ENCODE assay signal across 8 mouse cellular contexts in the genomic region with DNA sequence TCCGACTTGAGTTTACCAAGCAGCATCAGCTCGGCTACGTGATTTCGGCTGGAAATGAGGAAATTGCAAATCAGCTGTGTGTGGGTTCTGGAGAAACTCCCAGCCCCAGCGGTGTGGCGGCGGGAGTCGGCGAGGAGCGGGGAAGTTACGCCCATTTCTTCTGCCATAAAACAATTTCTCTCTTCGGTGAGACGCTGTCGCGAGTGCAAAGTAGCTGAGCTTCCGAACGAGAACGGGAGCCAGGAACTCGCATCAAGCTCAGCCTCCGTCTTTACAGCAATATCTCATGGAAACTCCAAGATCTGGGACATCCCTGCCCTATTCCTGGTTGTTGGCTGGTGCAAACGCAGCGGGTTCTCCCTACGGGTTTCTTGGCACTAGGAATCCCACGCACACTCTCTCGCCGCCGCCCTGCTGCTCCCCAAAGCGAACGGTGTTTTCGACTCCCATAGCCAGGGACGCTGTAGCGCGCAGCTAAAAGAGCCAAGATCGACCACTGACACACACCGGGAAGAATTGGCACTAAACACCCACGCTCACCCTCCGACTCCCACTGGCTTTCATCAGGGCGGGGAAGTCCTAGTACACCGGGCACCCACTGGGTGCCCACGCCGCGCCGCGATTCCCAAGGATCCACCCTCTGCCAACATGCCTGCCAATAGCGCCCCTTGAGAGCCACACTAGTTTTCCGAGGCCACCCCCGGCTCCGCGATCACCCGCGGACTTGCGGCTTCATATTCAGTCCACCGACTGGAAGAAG. TPM values are rescaled to one million over a fixed set of nuclear protein-coding genes. Genes with fewer than 3 reads are reported as not detected.
DNase-seq lines count a peak whose midpoint lies in the region; ATAC-seq lines count a peak whose summit lies in the region.

No protein-coding gene starts in this region.

- no peaks in the 10 kb centered on the region for H3K9me3 ChIP-seq in forebrain, embryonic 15.5 days
- no peaks in the 10 kb centered on the region for H3K9me3 ChIP-seq in midbrain, embryonic 12.5 days
- no peaks in the 10 kb centered on the region for H3K9me3 ChIP-seq in stomach, embryonic 14.5 days (ENCODE audit: control insufficient read depth, low read depth, low read length)

- peak overlapping the region; percentile 94 for H3K4me2 ChIP-seq in forebrain, embryonic 15.5 days (replicated peaks)
- peak overlapping the region; percentile 99 for H3K4me2 ChIP-seq in midbrain, embryonic 12.5 days (replicated peaks)
- H3K4me2 ChIP-seq in stomach, embryonic 14.5 days (replicated peaks; ENCODE audit: low read depth, low read length), result peak overlapping the region; percentile 99

- no peaks in the 10 kb centered on the region; the same call in none of the 2 replicates for H3K27me3 ChIP-seq in forebrain, embryonic 15.5 days
- H3K27me3 ChIP-seq in midbrain, embryonic 12.5 days, result peaks cover 16% of the 10 kb centered on the region
- 0 out of 2 replicates have a peak, but pooled peaks cover 8% of the 10 kb centered on the region for H3K27me3 ChIP-seq in stomach, embryonic 14.5 days (ENCODE audit: control insufficient read depth, insufficient read depth, low read length)

- H3K27ac ChIP-seq in forebrain, embryonic 15.5 days (replicated peaks), result peak overlapping the region; percentile 79
- peak overlapping the region; percentile 88 for H3K27ac ChIP-seq in midbrain, embryonic 12.5 days (replicated peaks)
- H3K27ac ChIP-seq in stomach, embryonic 14.5 days (ENCODE audit: low read length), result no peak overlapping the region

- peak; percentile 62 for DNase-seq in cerebellum, adult 11 months
- peak; percentile 67 to 76 for DNase-seq in cerebellum, adult 18-20 months
- DNase-seq in induced T-regulatory cell, adult 2 months (ENCODE audit: low read depth), result peak; percentile 47
- DNase-seq in left cerebral cortex, postnatal 14 days (ENCODE audit: low spot score in 2 of 2), result peak; percentile 59 to 77

- no peak for ATAC-seq in cerebellum, adult (ENCODE audit: insufficient number of reproducible peaks, low FRiP score, low TSS enrichment)
- peak; percentile 23 for ATAC-seq in forebrain, embryonic 15.5 days (replicated peaks)
- ATAC-seq in midbrain, embryonic 12.5 days (ENCODE audit: low FRiP score, low read depth), result no peak
- ATAC-seq in stomach, embryonic 14.5 days (ENCODE audit: insufficient number of reproducible peaks, insufficient read depth, low FRiP score, low read depth), result no peak

- under 1% methylated on average over 53 of the region's 53 CpGs for WGBS in forebrain, embryonic 15.5 days
- under 1% methylated on average over 53 of the region's 53 CpGs for WGBS in midbrain, embryonic 12.5 days
- under 1% methylated on average over 53 of the region's 53 CpGs for WGBS in stomach, embryonic 14.5 days

- intact Hi-C loops in left cerebral cortex, postnatal 14 days (cut with DNase I), result loop anchor here (5.0 kb wide), 2 partner anchors 74 to 374 kb away; no protein-coding TSS in a partner anchor

- H3K4me1 ChIP-seq in forebrain, embryonic 15.5 days, result peaks cover 29% of the 10 kb centered on the region
- H3K4me1 ChIP-seq in midbrain, embryonic 12.5 days, result peaks cover 25% of the 10 kb centered on the region
- no peaks in the 10 kb centered on the region; the same call in 1 of the 2 replicates for H3K4me1 ChIP-seq in stomach, embryonic 14.5 days (ENCODE audit: control insufficient read depth, insufficient read depth, low read length)

- H3K4me3 ChIP-seq in forebrain, embryonic 15.5 days, result peak overlapping the region; percentile 60
- peak overlapping the region; percentile 75 for H3K4me3 ChIP-seq in midbrain, embryonic 12.5 days
- peak overlapping the region; percentile 51 for H3K4me3 ChIP-seq in stomach, embryonic 14.5 days (ENCODE audit: low read depth, low read length)

- H3K36me3 ChIP-seq in forebrain, embryonic 15.5 days, result no peaks in the 10 kb centered on the region
- H3K36me3 ChIP-seq in midbrain, embryonic 12.5 days, result no peaks in the 10 kb centered on the region
- no peaks in the 10 kb centered on the region for H3K36me3 ChIP-seq in stomach, embryonic 14.5 days (ENCODE audit: control insufficient read depth, insufficient read depth, low read length)

- H3K9ac ChIP-seq in forebrain, embryonic 15.5 days (replicated peaks), result peak overlapping the region; percentile 60
- peak overlapping the region; percentile 77 for H3K9ac ChIP-seq in midbrain, embryonic 12.5 days (replicated peaks)
- H3K9ac ChIP-seq in stomach, embryonic 14.5 days (replicated peaks; ENCODE audit: low read depth, low read length), result peak overlapping the region; percentile 39; the same call in 1 of the 2 replicates

RNA-seq across cellular contexts. Expression of gene Dpf3, which starts 1.4 kb away (rescaled TPM):
- polyA plus RNA-seq in forebrain, embryonic 15.5 days (2015; fragmentation: Nextera tagmentation; extraction: Ambion mirVana), result 9.8 and 11.2 TPM in 2 replicates
- total RNA-seq in left cerebral cortex, postnatal 14 days (2021), result 1 to 10 TPM; 6.7 to 7.5 TPM
- polyA plus RNA-seq in midbrain, embryonic 12.5 days (2016; fragmentation: Nextera tagmentation; extraction: Ambion mirVana), result 17.4 and 19.3 TPM in 2 replicates
- 4.1 and 6.4 TPM in 2 replicates for polyA plus RNA-seq in stomach, embryonic 14.5 days (2014; fragmentation: Nextera tagmentation; extraction: Ambion mirVana)

RNA-seq across cellular contexts. Expression of gene Dcaf4, which starts 34.2 kb away (rescaled TPM):
- 47.6 and 48.4 TPM in 2 replicates for polyA plus RNA-seq in forebrain, embryonic 15.5 days (2015; fragmentation: Nextera tagmentation; extraction: Ambion mirVana)
- total RNA-seq in left cerebral cortex, postnatal 14 days (2021), result 10 to 100 TPM; 25.8 to 28.9 TPM
- 27.4 and 30.5 TPM in 2 replicates for polyA plus RNA-seq in midbrain, embryonic 12.5 days (2016; fragmentation: Nextera tagmentation; extraction: Ambion mirVana)
- 35.7 and 37.3 TPM in 2 replicates for polyA plus RNA-seq in stomach, embryonic 14.5 days (2014; fragmentation: Nextera tagmentation; extraction: Ambion mirVana)
